Mouse (Mus musculus): ENCODE measurements around the gene Lgals2.

Lgals2 gene

DNA sequence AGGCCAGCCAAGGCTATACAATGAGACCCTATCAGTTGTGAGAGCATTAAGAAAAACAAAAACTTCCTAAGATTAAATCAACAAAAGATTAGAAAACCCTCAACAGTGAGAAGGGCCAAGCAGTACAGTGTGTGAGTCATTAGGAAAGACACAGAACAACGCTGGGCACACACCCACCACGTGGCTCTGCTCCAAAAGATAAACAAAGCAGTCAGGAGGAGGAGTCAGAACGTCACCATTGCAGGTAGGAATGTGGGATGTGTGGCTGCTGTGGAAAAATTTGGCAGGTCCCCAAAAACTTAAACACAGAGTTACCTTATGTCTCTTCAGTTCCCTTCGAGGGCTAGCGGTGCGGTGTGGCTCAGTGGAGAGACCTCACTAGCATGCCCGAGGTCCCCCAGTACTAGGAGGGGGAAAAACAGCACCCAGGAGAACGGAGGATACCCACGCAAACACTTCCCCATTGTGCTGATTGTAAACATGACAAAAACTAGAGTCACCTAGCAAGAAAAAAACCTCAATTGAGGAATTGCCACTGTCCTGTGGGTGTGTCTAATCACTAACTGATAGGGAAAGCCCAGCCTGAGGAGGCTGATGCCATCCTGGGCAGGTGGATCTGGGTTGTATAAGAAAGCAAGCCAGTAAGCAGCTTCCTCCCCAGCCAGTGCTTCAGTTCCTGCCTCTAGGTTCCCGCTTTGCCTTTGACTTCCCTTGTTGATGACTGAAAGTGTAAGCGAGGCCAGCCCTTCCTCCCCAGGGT lies 39.8 kb downstream of the Lgals2 start:
- DNase-seq (ENCODE audit: low spot score in 2 of 2) = no peak

DNA sequence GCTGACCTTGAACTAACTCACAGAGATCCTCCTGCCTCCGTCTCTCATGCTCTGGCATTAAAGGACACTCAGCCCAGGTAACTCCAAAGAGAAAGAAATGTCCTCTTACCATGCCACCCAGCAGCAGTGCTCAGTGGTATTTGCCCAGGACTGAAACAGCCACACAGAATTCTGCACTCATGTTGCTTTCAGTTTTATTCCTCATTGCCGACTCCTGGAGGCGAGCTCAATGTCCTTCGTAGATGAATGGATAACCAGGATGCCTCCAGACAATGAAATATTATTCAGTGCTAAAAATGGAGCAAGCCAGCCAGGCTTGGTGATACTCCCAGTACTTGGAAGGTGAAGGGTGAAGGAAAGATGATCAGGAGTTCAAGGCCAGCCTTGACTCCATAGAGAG lies 41.7 kb downstream of the Lgals2 start:
- no peak for DNase-seq (ENCODE audit: low spot score in 2 of 2)

DNA sequence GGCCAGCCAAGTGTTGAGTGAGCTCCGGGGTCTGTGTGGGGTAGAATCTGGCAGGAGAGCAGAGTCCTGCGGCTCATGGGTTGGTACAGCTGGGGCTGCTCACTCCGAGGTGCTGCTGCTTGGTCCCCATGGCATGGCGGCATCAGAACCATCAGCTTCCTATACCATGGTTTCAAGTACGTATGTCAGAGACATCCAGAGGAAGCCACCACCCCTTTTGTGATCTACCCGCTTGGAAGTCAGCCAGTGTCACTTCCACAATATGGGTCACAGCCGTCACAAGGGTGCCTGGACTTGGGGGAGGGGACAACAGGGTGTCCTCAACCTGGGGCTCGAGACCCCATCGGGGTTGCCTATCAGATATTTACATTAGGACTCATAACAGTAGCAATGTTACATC lies 45.2 kb downstream of the Lgals2 start:
- no peak for DNase-seq (ENCODE audit: low spot score in 2 of 2)

DNA sequence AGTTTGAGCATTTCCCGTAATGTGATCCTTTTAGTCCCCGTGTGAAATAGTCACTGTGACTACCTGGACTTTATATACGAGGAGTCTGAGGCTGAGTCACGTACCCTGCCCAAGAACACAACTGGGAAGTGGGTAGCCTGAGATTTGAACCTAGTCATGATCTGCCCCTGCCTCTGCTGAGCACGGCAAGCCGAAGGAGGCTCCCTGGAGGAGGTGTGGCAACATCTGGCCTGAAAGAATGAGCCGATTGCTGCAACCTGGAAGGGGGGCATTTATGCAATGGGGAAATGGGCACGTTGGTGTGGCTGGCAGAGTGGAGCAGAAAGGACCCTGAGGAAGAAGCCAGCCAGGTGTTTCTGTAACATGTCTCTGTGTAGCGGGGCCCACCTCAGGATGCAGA lies 45.6 kb downstream of the Lgals2 start:
- no peak for DNase-seq (ENCODE audit: low spot score in 2 of 2)

DNA sequence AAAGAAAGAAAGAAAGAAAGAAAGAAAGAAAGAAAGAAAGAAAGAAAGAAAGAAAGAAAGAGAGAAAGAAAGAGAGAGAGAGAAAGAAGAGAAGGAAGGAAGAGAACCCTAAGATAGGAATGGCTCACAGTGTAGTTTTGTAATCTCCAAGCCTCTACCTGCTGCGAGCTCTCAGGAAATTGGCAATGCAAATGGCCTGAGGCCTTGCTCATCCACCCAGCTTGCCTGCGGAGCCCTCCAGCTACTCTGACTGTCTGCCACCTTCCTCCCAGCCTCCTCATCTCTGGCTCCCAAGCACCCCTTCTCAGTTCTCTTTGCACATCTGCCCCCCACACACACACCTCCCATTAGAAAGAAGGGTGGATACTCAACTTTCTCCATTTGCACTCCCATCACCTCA lies 46.3 kb downstream of the Lgals2 start:
- no peak for DNase-seq (ENCODE audit: low spot score in 2 of 2)

DNA sequence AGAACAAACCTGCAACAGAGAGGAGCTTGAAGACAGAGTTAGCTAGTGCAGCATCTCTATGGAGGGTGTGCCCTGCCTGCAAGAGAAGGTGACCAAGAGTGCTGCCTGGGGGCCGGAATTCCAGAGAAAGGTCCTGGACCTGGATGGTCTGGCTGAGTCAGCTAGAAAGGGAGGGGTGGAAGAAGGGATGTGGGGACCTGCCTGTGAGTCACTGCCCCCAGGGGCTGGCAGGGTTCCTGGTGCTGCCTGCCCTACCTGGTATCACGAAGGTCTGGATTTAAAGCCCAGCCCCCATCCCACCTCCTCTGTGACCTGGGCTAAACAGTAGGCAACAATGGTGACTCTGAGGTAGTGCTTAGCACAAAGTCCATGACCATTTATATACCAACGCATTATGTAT lies 48.2 kb downstream of the Lgals2 start:
- no peak for DNase-seq (ENCODE audit: low spot score in 2 of 2)

DNA sequence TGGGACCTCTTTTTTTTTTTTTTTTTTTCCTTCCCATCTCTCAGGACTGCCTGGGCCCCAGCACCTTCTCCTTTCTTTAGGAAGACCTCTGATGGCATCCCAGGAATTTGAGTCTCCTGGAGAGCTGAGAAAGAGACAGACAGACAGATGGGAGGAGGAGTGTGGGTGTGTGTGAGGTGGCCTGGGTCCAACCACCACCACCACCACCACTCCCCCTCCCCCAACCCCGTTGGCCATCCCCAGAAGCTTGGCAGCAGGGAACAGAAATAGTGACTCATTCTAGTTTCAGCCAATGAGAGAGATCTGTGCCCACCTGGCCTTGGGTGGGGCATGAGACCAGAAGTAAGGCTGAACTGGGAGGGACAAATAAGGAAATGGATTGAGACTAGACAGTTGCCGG lies 48.7 kb downstream of the Lgals2 start:
- no peak for DNase-seq (ENCODE audit: low spot score in 2 of 2)

DNA sequence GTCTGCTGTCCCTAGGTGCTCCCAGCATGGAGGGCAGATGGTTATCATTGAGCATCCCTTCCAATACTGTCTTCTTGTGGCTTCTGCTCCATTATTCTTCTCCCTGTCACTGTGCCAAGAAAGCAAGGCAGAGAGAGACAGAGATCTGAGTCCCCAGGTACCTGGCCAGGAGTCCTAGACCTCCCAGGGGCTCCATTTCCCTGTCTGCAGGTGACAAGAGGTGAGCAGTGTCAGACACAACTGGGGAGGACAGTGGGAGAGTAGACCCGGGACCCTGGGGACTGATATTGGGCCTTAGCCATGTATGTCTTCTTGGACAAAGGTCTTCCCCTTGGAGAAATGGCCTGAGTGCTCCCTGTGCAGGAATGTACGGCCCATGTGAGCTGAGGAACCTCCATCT lies 50.0 kb downstream of the Lgals2 start:
- DNase-seq (ENCODE audit: low spot score in 2 of 2) = no peak

DNA sequence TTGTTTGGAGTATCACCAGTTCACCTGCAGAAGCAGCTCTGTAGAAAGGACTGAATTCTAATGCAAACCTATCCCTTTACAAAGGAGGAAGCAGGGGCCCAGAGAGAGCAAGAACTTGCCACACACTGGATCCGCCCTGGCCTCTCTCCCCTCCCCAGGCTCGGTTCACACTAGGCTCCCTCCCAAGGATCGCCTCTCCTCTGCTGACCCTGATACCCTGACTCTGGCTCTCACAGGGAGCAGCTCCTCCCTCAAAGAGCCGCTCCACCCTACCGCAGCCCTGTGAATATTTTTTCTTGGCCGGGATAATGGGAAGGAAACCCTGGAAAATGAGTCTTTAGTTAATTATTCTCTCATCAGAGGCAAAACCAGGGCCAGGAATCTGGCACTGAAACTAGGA lies 51.0 kb downstream of the Lgals2 start:
- no peak for DNase-seq (ENCODE audit: low spot score in 2 of 2)

DNA sequence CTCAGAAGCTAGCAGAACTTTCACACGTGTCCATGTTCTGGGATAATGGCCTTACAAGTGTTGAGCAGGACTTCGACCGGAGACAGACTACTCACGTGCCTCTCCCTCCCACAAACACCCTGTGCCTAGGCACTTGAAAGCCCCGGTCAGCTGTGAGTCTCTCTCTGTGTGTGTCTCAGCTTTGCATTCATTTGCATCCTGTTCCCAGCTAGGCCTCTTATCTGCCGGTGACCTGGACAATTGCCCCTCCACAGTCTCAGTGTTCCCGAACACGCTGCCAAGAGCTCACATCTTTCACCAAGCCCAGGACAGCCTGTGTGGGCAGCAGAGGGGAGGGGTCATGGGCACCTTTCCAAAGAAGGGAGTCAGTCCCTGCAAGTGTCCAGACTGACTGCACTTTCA lies 51.8 kb downstream of the Lgals2 start:
- DNase-seq (ENCODE audit: low spot score in 2 of 2) = no peak

DNA sequence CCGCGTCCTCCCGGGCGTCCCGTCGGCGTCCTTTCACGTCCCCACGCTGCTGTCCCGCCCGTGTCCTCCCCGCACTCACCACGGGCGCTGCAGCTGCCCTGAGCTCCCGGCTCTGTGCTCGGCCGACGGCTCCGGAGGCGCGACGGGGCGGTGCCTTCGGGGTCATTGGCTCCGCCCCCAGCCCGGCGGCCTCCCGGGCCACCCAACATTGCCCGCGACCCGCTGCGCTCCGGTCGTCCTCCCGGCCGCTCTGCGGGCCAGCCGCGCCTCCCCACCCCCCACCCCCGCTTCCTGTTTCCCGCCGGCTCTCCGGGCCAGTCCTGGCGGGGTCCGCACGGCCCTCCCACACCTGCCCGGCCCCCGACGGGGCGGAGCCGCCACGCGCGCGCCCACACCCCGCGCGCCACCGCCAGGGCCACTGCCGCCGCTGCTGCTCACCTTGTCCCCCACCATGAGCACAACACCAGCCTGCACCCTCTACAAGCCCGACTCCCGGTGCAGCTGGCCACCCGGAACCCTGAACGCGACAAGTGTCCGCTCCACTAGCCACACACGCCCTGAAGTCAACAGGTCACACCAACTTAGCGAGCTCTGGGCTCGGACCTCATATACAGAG lies 52.4 kb downstream of the Lgals2 start, which contains the start of gene Card10:
Gene Card10, minus strand, starts transcription at position 267 of the 616 bp plus-strand sequence.
- no peak for DNase-seq (ENCODE audit: low spot score in 2 of 2)

DNA sequence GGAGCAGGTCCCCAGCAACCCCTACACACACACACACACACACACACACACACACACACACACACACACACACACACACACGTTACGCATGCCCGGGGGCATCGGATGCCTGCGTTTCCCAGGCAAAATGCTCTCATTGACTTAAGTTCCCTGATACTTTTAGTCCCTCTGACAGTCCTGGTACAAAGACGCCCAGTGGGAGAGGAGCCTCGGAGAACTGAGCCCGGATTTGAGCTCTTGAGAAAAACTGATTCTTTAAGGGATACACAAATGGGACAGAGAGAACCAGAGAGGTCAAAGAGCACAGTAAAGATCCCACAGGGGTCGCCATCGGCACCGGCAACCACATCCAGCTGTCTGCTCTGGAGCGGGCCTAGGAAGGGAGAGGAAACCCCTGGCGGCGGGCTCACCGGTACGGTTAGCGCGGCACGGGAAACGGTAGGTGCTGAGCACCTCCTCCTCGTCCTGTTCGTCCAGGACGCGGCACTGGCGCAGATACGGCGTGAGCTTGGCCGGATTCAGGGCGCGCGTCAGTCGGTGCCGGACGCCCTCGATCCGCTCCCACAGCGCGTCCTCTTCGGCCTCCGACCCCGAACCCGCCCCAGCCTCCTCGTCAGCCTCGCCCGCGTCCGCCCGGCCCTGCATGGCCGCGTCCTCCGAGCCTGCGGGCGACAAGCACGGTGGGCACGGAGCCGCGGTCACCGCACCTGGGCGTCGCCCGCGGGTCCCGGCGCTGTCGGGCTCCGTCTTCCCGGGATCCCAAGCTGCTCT lies 53.2 kb downstream of the Lgals2 start:
- peak; percentile 13 to 45 for DNase-seq (ENCODE audit: low spot score in 2 of 2)

DNA sequence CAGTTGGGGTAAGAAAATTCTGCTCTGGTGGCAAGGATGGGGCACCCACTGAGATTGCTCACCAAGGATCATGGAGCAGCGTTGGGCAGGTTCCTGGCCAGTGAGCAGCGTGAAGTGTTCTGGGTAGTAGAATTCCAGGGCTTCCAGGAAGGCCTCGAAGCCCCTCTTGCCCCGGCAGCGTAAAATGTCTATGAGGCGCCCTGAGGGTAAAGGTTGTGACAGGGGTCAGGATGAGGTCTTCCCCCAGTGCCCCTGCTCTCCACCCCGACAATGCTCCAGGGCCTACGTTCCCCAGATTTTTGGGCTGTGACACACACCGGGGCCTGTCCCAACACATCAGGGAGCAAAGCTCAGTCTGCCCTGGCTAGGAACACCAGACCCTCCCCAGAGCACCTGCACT lies 53.8 kb downstream of the Lgals2 start:
- DNase-seq (ENCODE audit: low spot score in 2 of 2) = no peak
